Mouse (Mus musculus) CH12.LX (cell line): ENCODE measurements around the gene Col4a2. TPM values are rescaled to one million over a fixed set of nuclear protein-coding genes. Genes with fewer than 3 reads are reported as not detected.

ENCODE experiments used
- DNase-seq: peaks from one replicate; pipeline ENCODE4 v3.0.0-alpha.2; 2013; ENCODE audit errors: extremely low read depth
- H3K27ac ChIP-seq: 2 replicates; pipeline ENCODE4 v1.5.1; 2012; ENCODE audit warnings: low read depth, mild to moderate bottlenecking, control low read depth, moderate library complexity; ENCODE audit not compliant: insufficient read depth
- H3K27me3 ChIP-seq: replicated peaks from 2 replicates; pipeline ENCODE3; 2012; ENCODE audit warnings: inconsistent platforms
- H3K36me3 ChIP-seq, 2 experiments: replicated peaks in 1 of 2; 2 replicates each; pipeline versions ENCODE3 to v1.6.1; 2012; ENCODE audit warnings: inconsistent platforms in 1 of 2, low read length in 1 of 2, mild to moderate bottlenecking in 1 of 2, mixed read lengths in 1 of 2, moderate library complexity in 1 of 2; ENCODE audit not compliant: control insufficient read depth in 1 of 2, insufficient read depth in 1 of 2
- H3K4me1 ChIP-seq, 2 experiments: 2 replicates each; pipeline ENCODE4 v1.6.1; 2012; ENCODE audit warnings: inconsistent platforms in 1 of 2, moderate library complexity in 1 of 2; ENCODE audit not compliant: insufficient read depth in 2 of 2, control insufficient read depth in 1 of 2
- H3K4me2 ChIP-seq: 2 replicates; pipeline ENCODE4 v1.6.1; 2012; ENCODE audit warnings: low read depth, mild to moderate bottlenecking, control low read depth; ENCODE audit not compliant: poor library complexity, insufficient read depth, severe bottlenecking
- H3K4me3 ChIP-seq, 3 experiments: fragments of 150-350 bp in 1 of 3; sonication (generic) in 1 of 3; replicated peaks in 1 of 3; 2 replicates each; pipeline versions ENCODE3 to v1.5.1; 2011 to 2012; ENCODE audit warnings: low read depth in 2 of 3, low read length in 2 of 3, mild to moderate bottlenecking in 2 of 3, moderate library complexity in 2 of 3, control low read depth in 1 of 3, improper control_type of control experiment in 1 of 3, inconsistent platforms in 1 of 3, mixed read lengths in 1 of 3; ENCODE audit not compliant: poor library complexity in 1 of 3
- H3K79me2 ChIP-seq: replicated peaks from 2 replicates; pipeline ENCODE4 v1.6.1; 2012; ENCODE audit warnings: mild to moderate bottlenecking, moderate library complexity; ENCODE audit not compliant: control insufficient read depth, poor library complexity, insufficient read depth, severe bottlenecking; ENCODE audit errors: extremely low read depth
- H3K9ac ChIP-seq: 2 replicates; pipeline ENCODE4 v1.6.1; 2012; ENCODE audit warnings: low read depth, mild to moderate bottlenecking, control low read depth, moderate library complexity; ENCODE audit not compliant: insufficient read depth
- H3K9me3 ChIP-seq: replicated peaks from 2 replicates; pipeline ENCODE3; 2012; ENCODE audit warnings: low read length, inconsistent platforms, mixed read lengths
- CHD2 ChIP-seq: IDR thresholded peaks from 2 replicates; pipeline ENCODE4 v1.6.1; 2011; ENCODE audit warnings: low read length, improper control_type of control experiment
- CTCF ChIP-seq, 2 experiments: IDR thresholded peaks in 1 of 2; conservative IDR thresholded peaks in 1 of 2; 2 replicates each; pipeline ENCODE4 v1.5.1; 2011 to 2012; ENCODE audit warnings: low read depth in 2 of 2, low read length in 2 of 2, improper control_type of control experiment in 1 of 2, inconsistent platforms in 1 of 2, mild to moderate bottlenecking in 1 of 2, moderate library complexity in 1 of 2
- ETS1 ChIP-seq: conservative IDR thresholded peaks from 2 replicates; pipeline ENCODE4 v1.6.1; 2012; ENCODE audit warnings: low read depth, mild to moderate bottlenecking, inconsistent platforms, low read length, improper control_type of control experiment, moderate library complexity
- GABPA ChIP-seq: IDR thresholded peaks from 2 replicates; pipeline ENCODE4 v1.6.1; 2012; ENCODE audit warnings: low read depth, low read length, improper control_type of control experiment, inconsistent platforms; ENCODE audit not compliant: insufficient replicate concordance
- JUN ChIP-seq: IDR thresholded peaks from 2 replicates; pipeline ENCODE4 v1.6.1; 2011; ENCODE audit warnings: low read depth, mild to moderate bottlenecking, low read length, improper control_type of control experiment, moderate library complexity; ENCODE audit not compliant: insufficient read depth
- JUND ChIP-seq: conservative IDR thresholded peaks from 2 replicates; pipeline ENCODE4 v1.6.1; 2011; ENCODE audit warnings: low read depth, low read length, improper control_type of control experiment
- KAT2A ChIP-seq: IDR thresholded peaks from 2 replicates; pipeline ENCODE4 v1.6.1; 2012; ENCODE audit warnings: low read length, improper control_type of control experiment, inconsistent platforms; ENCODE audit not compliant: insufficient replicate concordance
- NELFE ChIP-seq: IDR thresholded peaks from 2 replicates; pipeline ENCODE4 v1.6.1; 2011; ENCODE audit warnings: low read depth, low read length, improper control_type of control experiment
- RCOR1 ChIP-seq: conservative IDR thresholded peaks from 2 replicates; pipeline ENCODE4 v1.6.1; 2012; ENCODE audit warnings: low read depth, mild to moderate bottlenecking, inconsistent platforms, low read length, improper control_type of control experiment
- TBP ChIP-seq: conservative IDR thresholded peaks from 2 replicates; pipeline ENCODE4 v1.6.1; 2011; ENCODE audit warnings: low read depth, low read length, improper control_type of control experiment
- TCF12 ChIP-seq: IDR thresholded peaks from 2 replicates; pipeline ENCODE4 v1.6.1; 2014; ENCODE audit warnings: low read depth, mild to moderate bottlenecking, inconsistent platforms, low read length, improper control_type of control experiment
- USF1 ChIP-seq: IDR thresholded peaks from 2 replicates; pipeline ENCODE4 v1.6.1; 2014; ENCODE audit warnings: low read depth, mild to moderate bottlenecking, inconsistent platforms, low read length, improper control_type of control experiment
- ZC3H11A ChIP-seq: IDR thresholded peaks from 2 replicates; pipeline ENCODE4 v1.6.1; 2012; ENCODE audit warnings: low read depth, mild to moderate bottlenecking, inconsistent platforms, low read length, improper control_type of control experiment
- dilution Hi-C: fragments of 300-500 bp; cut with MboI; formaldehyde crosslinking; loops from 2 replicates; pipeline ENCODE4 v1.14.3; 2020; ENCODE audit warnings: low sequenced_read_pairs; ENCODE audit not compliant: extremely low pct_unique_long_range_greater_than_20kb, extremely low pct_ligation_motif_present
- in situ Hi-C: fragments of 300-500 bp; cut with MboI; formaldehyde crosslinking; loops from 3 replicates; pipeline ENCODE4 v1.14.3; 2019; ENCODE audit warnings: low sequenced_read_pairs, low pct_ligation_motif_present, low pct_unique_long_range_greater_than_20kb, mixed read lengths
- polyA plus RNA-seq: library from polyadenylated mRNA; unstranded; fragments of >175 nt; gene quantifications from 2 replicates; pipeline ENCODE4 v1.2.1, GENCODE M21; 2012; ENCODE audit warnings: low read depth; ENCODE audit not compliant: insufficient read length
- total RNA-seq, 2 experiments: library from RNA; depleted of rRNA; stranded (reverse); fragments of 300-350 nt in 1 of 2; fragments of >200 nt in 1 of 2; gene quantifications; 2 replicates each; pipeline ENCODE4 v1.2.3; 2012 to 2014

Gene Col4a2
- total and polyA plus RNA-seq, 3 experiments = 0.04 to 0.07 TPM; not detected in 1

DNA sequence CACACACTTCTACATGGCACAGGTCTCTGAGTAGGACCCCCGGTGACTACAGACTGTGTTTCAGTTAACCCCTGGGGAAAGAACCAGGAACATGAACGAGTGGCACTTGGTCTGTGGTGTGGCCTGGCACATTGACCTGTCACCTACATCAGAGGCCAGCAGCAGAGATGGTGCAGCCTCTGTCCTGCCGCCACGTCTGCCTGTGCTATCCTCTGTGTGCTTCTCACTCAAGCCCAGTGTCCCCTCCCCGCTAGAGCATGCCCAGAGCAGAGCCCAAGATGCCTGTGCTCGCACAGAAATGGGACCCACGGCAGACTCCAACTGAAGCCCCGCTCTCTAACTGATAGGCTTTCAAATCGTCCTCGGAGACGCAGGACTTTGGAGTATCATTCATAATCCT, 6.8 kb downstream of the Col4a2 start:
- Histone ChIP-seq H3K4me1 (peaks cover 9 to 32% of the 10 kb centered on the region in 2 experiments), H3K9me3 (no peaks in the 10 kb centered on the region), H3K4me3 (no peak overlapping the region), H3K4me2 (no peak overlapping the region), H3K27ac (no peak overlapping the region), H3K79me2 (no peaks in the 10 kb centered on the region), H3K27me3 (peaks cover 5% of the 10 kb centered on the region), H3K36me3 (no peaks in the 10 kb centered on the region), H3K9ac (no peak overlapping the region)
- DNase-seq = no peak
- no peak for TF ChIP-seq NELFE
- no peak for TF ChIP-seq RCOR1
- no peak for TF ChIP-seq KAT2A
- TF ChIP-seq GABPA = no peak
- no peak for TF ChIP-seq TCF12
- TF ChIP-seq TBP = no peak
- TF ChIP-seq CHD2 = no peak
- no peak for TF ChIP-seq ZC3H11A
- TF ChIP-seq USF1 = no peak
- in situ Hi-C loops = no loop called here
- dilution Hi-C loops = no loop called here

DNA sequence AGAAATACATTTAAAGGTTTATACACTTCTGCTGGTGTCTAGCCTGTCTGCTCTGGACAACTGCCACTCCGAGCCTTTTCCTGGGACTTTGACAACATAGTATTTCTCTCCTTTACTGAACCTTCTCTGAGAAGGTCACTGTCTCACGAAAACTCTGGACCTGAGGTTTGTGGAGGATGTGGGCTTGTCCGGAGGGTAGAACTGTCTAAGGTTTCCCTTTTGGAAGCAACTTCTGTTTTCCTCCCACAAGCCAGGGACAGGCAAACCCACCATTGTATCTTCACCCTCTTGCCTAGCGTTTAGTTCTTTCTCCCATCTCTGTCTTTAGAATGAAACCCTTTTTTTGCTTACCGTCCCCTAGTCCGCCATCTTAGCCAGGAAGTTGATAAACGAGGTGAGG, 9.2 kb downstream of the Col4a2 start:
- H3K27ac ChIP-seq = no peak overlapping the region
- H3K9ac ChIP-seq = no peak overlapping the region
- H3K79me2 ChIP-seq = no peaks in the 10 kb centered on the region
- no peaks in the 10 kb centered on the region for H3K9me3 ChIP-seq
- H3K4me2 ChIP-seq = no peak overlapping the region
- TF ChIP-seq TBP (no peak), JUN (no peak), ETS1 (no peak), RCOR1 (no peak), CTCF (conservative IDR thresholded peaks at IDR 0.05 in 1 of 2, IDR thresholded peaks at IDR 0.05 in 1 of 2; ENCODE audit: low read depth in 2 of 2, low read length in 2 of 2) (no peak), JUND (no peak)
- H3K4me3 ChIP-seq = no peak overlapping the region
- no peak for DNase-seq
- peaks cover 3% of the 10 kb centered on the region for H3K27me3 ChIP-seq
- peaks cover 9 to 24% of the 10 kb centered on the region in 2 experiments for H3K4me1 ChIP-seq
- no peaks in the 10 kb centered on the region for H3K36me3 ChIP-seq
- dilution Hi-C loops = no loop called here
- in situ Hi-C loops = no loop called here
